In the genomic region with DNA sequence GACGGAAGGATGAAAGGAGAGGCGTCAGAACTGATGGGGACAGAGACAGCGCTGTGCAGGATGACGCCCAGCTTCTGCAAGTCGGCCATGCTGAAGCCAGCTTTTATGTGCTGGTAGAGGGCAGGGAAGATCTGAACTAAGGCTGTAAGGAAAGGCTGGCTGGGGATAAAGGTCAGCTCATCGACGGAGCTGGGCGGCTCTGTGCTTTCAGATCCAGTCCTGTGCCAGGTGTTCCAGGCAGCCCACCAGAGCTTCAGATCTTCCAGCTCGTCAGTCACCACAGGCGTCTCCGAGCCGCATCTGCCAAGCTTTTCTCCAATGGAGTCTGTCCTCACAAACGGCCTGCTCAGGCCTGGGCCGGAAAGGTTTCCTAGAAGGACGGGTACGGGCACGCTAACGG, we compare ENCODE assay signal across 12 mouse cellular contexts.
DNase-seq lines count a peak whose midpoint lies in the region; ATAC-seq and TF ChIP-seq lines count a peak whose summit lies in the region.
"Had no signal": no experiment of that assay in that cellular context is flagged by ENCODE, and none has a peak within 500 bp of the region (broad histone marks: within the 10 kb centered on the region; RNA-seq: fewer than 3 reads in every experiment).

No protein-coding gene starts in this region.

- no peak overlapping the region for H3K9ac ChIP-seq in midbrain, embryonic 15.5 days
- no peak overlapping the region for H3K9ac ChIP-seq in hindbrain, postnatal 0 days (replicated peaks; ENCODE audit: low read length)
- H3K9ac ChIP-seq: embryonic facial prominence, embryonic 13.5 days; stomach, embryonic 15.5 days had no signal

- H3K27ac ChIP-seq in midbrain, embryonic 10.5 days (replicated peaks), result peak overlapping the region; percentile 61
- H3K27ac ChIP-seq in midbrain, embryonic 15.5 days, result no peak overlapping the region
- H3K27ac ChIP-seq in hindbrain, postnatal 0 days, result peak overlapping the region; percentile 52; the same call in 1 of the 2 replicates
- H3K27ac ChIP-seq: embryonic facial prominence, embryonic 13.5 days; stomach, embryonic 15.5 days had no signal

- no peak overlapping the region for H3K4me2 ChIP-seq in midbrain, embryonic 15.5 days
- H3K4me2 ChIP-seq in hindbrain, postnatal 0 days (ENCODE audit: low read depth, low read length), result no peak overlapping the region
- H3K4me2 ChIP-seq: embryonic facial prominence, embryonic 13.5 days; stomach, embryonic 15.5 days had no signal

- H3K4me1 ChIP-seq in midbrain, embryonic 10.5 days, result peaks cover 7% of the 10 kb centered on the region
- no peaks in the 10 kb centered on the region for H3K4me1 ChIP-seq in midbrain, embryonic 15.5 days
- H3K4me1 ChIP-seq in hindbrain, postnatal 0 days (ENCODE audit: insufficient read depth, low read length), result no peaks in the 10 kb centered on the region
- H3K4me1 ChIP-seq: embryonic facial prominence, embryonic 13.5 days; stomach, embryonic 15.5 days had no signal

- H3K9me3 ChIP-seq in midbrain, embryonic 10.5 days (replicated peaks), result no peaks in the 10 kb centered on the region
- no peaks in the 10 kb centered on the region for H3K9me3 ChIP-seq in midbrain, embryonic 15.5 days
- H3K9me3 ChIP-seq in hindbrain, postnatal 0 days (ENCODE audit: low read length), result no peaks in the 10 kb centered on the region
- H3K9me3 ChIP-seq: embryonic facial prominence, embryonic 13.5 days; stomach, embryonic 15.5 days had no signal

- H3K4me3 ChIP-seq in midbrain, embryonic 10.5 days, result no peak overlapping the region
- H3K4me3 ChIP-seq in midbrain, embryonic 15.5 days, result no peak overlapping the region
- no peak overlapping the region for H3K4me3 ChIP-seq in hindbrain, postnatal 0 days (ENCODE audit: low read length)
- H3K4me3 ChIP-seq: embryonic facial prominence, embryonic 13.5 days; stomach, embryonic 15.5 days had no signal

- H3K36me3 ChIP-seq in midbrain, embryonic 10.5 days, result peaks cover 86% of the 10 kb centered on the region
- H3K36me3 ChIP-seq in midbrain, embryonic 15.5 days (replicated peaks), result peaks cover 58% of the 10 kb centered on the region
- H3K36me3 ChIP-seq in hindbrain, postnatal 0 days (ENCODE audit: insufficient read depth, low read length), result peaks cover 37% of the 10 kb centered on the region

- no peak for TF ChIP-seq CTCF in hindbrain, postnatal 0 days (IDR thresholded peaks at IDR 0.05; ENCODE audit: low read depth)

- no peaks in the 10 kb centered on the region for H3K27me3 ChIP-seq in midbrain, embryonic 10.5 days (ENCODE audit: low read depth, poor library complexity, severe bottlenecking)
- no peaks in the 10 kb centered on the region for H3K27me3 ChIP-seq in midbrain, embryonic 15.5 days (replicated peaks)
- no peaks in the 10 kb centered on the region for H3K27me3 ChIP-seq in hindbrain, postnatal 0 days (ENCODE audit: insufficient read depth, low read length)
- H3K27me3 ChIP-seq: embryonic facial prominence, embryonic 13.5 days; stomach, embryonic 15.5 days had no signal

- no peak for ATAC-seq in midbrain, embryonic 15.5 days (replicated peaks)
- ATAC-seq in hindbrain, postnatal 0 days, result peak; percentile 89

- WGBS in midbrain, embryonic 10.5 days, result 46% methylated on average over 18 of the region's 18 CpGs
- WGBS in midbrain, embryonic 15.5 days, result 34% methylated on average over 18 of the region's 18 CpGs
- 29% methylated on average over 18 of the region's 18 CpGs for WGBS in hindbrain, postnatal 0 days

- DNase-seq in cerebellum, postnatal 25 days, result peak; percentile 23 to 35
- DNase-seq in cerebellum, adult 9-11 months, result no peak
- DNase-seq in midbrain, embryonic 10.5 days (ENCODE audit: low spot score), result peak; percentile 58
- peak; percentile 82 for DNase-seq in hindbrain, postnatal 0 days (ENCODE audit: low spot score)
- peak; percentile 64 for DNase-seq in retina, postnatal 7 days (ENCODE audit: low read depth, low spot score)
- DNase-seq in layer of hippocampus, postnatal 25 days (ENCODE audit: extremely low spot score in 1 of 2, low spot score in 1 of 2), result no peak
- no peak for DNase-seq in adrenal gland, postnatal 10 days
- DNase-seq: heart, adult 18-20 months; lung, postnatal 14 days had no signal

Comparison
In these comparisons a context has a peak if more than half of its experiments do, and no peak if none do; other contexts are left out.
1. DNase-seq: peak in cerebellum, postnatal 25 days (2 of 2), midbrain, embryonic 10.5 days (single experiment), hindbrain, postnatal 0 days (single experiment) and retina, postnatal 7 days (single experiment); none in cerebellum, adult 9-11 months (single experiment), layer of hippocampus, postnatal 25 days (0 of 2) and adrenal gland, postnatal 10 days (single experiment).